Mouse (Mus musculus): Measurements from ENCODE around the gene Agrp.
"Not testable (repeated sequence)": the region's sequence is repeated elsewhere in the genome, so short reads cannot be mapped to it uniquely, and the experiment has no call there.

The Agrp gene

DNA sequence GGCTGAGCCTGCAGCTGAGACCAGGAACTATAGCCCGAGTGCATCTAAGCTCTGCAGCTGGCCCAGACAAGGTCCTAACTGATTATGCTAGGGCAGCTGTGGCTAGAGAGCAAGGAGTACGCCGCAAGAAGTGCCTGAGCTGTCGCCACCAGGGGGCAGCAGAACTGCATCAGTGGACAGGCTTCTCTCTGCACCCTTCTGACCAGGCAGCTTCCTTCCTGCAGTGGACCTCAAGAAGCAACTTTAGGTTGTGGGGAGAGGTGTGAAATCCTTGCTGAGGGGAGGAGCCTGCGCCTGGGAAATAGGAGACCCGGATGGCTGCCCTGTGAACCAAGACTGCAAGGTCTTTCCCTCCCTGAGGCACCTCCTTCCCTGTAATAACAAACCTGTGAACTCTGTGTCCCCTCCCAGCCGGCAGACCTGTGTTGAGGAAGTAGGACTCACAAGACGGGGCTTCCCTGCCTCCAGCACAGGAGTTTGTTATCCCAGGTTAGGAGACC lies 14.7 kb downstream of the Agrp start:
- DNase-seq (ENCODE audit: low spot score in 2 of 2): peak; percentile 95 to 98

DNA sequence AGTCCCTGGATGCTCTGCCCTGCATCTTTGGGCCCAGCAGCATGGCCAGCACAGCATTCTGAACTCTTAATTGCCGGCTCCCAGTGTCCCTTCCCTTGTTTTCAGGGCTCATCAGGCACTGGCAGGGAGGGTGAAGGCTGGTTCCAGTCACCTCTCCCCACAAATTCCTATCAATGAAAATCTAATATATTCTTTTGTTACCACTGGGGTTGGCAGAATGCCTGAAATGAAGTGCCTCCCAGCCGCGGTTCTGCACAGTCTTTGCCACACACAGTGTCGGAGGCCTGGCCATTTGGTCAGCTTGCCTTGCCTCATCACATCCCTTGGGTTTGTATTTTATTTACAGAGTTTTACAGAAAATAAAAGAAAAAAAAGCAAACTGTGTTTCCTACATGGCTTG lies 15.4 kb downstream of the Agrp start:
- no peak for DNase-seq (ENCODE audit: low spot score in 2 of 2)

- no peak for DNase-seq (ENCODE audit: low spot score in 2 of 2)
These were observed 16.1 kb downstream of the Agrp start for GRCm38 (mm10) chr8:105620946-105621720.

GRCm38 (mm10) chr8:105620211-105620610 lies 17.0 kb downstream of the Agrp start:
- no peak for DNase-seq (ENCODE audit: low spot score in 2 of 2)

GRCm38 (mm10) chr8:105618892-105619591 lies 18.2 kb downstream of the Agrp start:
- no peak for DNase-seq (ENCODE audit: low spot score in 2 of 2)

DNA sequence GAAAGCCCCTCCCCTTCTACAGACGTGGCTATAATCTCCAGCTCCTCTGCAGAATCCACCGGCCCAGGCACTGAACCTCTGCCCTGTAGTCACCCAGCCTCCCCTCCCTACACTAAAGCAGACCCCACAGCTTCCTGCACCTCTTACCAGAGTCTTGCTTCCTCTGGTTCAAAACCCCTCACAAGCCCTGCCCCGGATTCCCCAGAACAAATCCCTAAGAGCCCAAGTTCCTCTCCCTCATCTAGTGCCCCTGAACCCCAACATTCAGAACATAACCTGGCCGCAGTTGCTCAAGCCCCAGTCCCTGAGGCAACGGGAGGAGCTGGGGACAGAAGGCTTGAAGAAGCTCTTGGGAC lies 18.9 kb downstream of the Agrp start:
- no peak for DNase-seq (ENCODE audit: low spot score in 2 of 2)

DNA sequence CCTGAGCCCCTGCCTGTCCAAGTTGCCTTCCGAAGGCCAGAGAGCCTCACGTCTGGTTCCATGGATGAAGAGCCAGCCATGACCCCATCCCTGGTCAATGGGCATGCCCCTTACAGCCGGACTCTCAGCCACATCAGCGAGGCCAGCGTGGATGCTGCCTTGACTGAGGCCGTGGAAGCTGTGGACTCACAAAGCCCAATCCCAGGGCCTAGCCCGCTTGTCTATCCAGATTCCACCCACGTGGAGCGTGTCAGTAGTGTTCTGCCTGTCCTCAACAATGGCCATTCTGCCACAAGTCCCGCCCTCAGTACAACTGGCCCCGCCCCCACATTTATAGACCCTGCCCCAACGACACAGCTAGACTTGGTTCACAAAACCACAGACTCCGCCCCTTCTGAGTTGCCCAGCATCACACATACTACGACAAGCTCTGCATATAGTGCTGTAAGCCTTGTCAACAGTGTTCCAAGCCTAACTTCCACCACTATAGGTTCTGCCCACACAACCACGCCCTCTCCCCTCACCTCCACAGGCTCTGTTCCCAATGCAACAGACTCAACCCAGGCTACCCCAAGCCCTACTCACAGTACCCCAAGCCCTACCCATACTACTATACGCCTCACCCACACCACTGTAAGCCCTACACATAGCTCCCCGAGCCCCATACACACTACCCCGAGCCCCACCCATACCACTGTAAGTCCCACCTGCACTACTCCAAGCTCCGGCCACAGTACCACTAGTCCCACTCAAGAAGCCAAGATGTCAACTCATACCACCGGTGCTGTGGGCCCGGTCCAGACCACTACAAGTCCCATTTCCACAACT lies 19.5 kb downstream of the Agrp start:
- DNase-seq (ENCODE audit: low spot score in 2 of 2): no peak

DNA sequence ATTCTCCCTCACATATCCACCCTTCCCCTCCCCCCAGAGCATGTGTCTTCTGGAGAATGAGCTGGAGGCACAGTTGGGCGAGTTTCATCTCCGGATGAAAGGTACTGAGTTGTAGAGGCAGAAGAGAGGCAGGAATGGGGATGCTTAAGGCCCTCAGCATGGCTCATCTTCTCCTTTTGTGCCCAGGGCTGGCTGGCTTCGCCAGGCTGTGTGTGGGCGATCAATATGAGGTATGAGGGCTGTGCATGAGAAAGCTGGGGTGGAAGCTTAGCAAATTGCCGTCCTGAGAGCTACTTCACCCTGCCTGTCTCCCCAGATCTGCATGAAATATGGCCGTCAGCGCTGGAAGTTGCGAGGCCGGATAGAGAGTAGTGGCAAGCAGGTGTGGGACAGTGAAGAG lies 21.3 kb downstream of the Agrp start:
- no peak for DNase-seq (ENCODE audit: low spot score in 2 of 2)

GRCm38 (mm10) chr8:105613830-105614511 lies 23.2 kb downstream of the Agrp start:
- peak in 1 of 2 experiments; percentile 62 for DNase-seq (ENCODE audit: low spot score in 2 of 2)

DNA sequence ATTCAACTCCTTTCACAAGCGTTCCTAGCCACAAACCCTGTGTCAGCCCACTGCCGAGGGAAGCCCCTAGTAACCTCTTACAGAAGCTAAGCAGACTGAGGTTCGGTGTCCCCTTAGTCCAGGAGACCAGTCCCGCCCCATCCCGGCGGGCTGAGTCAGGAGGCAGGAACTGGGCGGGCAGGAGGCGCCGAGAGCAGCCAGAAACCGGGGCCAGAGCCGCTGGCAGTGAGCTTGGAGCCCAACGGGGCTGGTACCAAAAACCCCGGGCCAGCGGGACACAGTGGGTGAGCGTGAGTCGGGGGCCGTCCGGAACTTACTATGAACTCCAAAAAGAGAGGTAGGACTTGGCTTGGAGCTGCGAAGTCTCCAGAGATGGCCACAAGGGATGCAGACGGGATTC lies 24.2 kb downstream of the Agrp start:
- DNase-seq (ENCODE audit: low spot score in 2 of 2): peak in 1 of 2 experiments; percentile 48

DNA sequence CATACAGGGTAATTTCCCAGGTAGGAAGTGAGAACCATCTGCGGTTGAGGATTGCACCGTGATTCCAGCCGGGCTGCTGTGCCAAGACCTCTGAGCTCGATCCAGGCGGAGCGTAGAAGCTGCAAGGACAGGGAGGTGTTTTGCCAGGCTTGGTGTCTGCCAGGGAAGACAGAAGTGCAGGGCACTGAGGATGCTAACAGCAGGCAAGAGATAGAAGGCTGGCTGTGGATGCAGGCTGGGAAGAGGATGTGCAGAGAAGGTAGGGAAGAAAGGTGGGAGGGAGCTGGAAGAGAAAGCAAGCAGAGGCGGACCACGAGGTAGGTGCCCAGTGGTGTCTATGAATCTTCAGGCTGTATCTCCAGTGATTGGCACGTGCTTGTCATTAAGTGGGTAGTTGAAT lies 25.4 kb downstream of the Agrp start:
- no peak for DNase-seq (ENCODE audit: low spot score in 2 of 2)

- DNase-seq (ENCODE audit: low spot score in 2 of 2): no peak
These were observed 27.4 kb downstream of the Agrp start for GRCm38 (mm10) chr8:105609771-105610170.

- no peak for DNase-seq (ENCODE audit: low spot score in 2 of 2)
These were observed 27.8 kb downstream of the Agrp start for GRCm38 (mm10) chr8:105609355-105609754.

- peak; percentile 65 to 75 for DNase-seq (ENCODE audit: low spot score in 2 of 2)
These were observed 29.5 kb downstream of the Agrp start for GRCm38 (mm10) chr8:105607684-105608083.

DNA sequence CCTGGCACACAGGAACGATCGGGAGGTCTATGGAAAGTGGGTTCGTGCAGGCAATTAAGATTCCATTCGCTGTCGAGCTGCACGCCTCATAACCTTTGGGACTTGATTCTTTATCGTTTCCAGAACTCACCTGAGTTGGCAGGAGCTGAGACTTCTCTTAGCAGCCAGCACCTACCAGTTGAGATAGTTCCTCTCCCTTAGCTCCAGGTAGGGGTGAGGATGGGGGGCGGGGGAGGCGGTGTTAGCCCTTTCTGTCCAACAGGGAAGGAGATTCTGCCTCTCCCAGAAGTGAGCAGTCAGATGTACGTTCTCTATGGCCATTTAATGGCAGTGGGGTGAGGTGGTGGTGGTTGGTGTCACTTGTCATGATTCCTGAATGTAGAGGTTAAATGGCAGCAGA lies 30.1 kb downstream of the Agrp start:
- no peak for DNase-seq (ENCODE audit: low spot score in 2 of 2)

DNA sequence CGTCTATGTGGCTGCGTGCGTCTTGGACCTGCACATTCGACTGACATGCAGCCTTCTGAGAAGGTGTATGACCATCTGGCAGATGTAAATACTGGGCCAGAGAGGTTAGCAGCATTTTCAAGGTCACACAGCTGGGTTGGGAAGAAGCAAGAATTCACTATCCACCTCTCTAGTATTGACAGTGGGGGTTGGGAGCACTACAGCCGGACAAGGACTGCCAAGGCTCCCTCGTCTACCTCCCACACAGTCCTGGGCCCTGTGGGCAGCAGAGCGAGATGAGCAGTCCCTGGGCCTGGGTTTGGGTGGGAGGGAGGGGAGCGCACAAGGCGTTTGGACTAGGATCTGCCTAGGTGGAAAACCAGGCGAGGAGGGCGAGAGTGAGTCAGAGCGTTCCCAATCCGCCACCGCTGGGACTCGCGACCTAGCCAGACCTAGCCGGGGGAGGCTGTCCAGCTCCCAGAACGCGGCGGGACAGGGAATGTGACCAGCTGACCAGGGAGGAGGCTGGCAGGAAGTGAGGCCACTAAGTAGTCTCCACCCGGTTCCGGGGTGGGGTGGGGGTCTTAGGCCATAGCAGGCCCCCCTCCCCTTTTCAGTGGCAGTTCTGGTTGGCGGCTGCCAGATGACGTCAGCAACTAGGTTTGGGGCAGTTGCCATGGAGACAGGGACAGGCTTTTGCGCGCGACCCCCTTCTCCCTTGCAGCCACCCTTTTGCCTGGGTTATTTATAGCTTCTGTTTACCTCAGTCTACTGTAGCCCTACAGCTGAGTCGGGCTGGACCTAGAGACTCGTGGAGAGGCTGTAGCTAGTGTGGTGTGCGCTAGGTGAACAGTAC lies 30.8 kb downstream of the Agrp start:
- DNase-seq (ENCODE audit: low spot score in 2 of 2): peak; percentile 71 to 73

GRCm38 (mm10) chr8:105605491-105606188 lies 31.6 kb downstream of the Agrp start:
- DNase-seq (ENCODE audit: low spot score in 2 of 2): peak; percentile 71 to 75

DNA sequence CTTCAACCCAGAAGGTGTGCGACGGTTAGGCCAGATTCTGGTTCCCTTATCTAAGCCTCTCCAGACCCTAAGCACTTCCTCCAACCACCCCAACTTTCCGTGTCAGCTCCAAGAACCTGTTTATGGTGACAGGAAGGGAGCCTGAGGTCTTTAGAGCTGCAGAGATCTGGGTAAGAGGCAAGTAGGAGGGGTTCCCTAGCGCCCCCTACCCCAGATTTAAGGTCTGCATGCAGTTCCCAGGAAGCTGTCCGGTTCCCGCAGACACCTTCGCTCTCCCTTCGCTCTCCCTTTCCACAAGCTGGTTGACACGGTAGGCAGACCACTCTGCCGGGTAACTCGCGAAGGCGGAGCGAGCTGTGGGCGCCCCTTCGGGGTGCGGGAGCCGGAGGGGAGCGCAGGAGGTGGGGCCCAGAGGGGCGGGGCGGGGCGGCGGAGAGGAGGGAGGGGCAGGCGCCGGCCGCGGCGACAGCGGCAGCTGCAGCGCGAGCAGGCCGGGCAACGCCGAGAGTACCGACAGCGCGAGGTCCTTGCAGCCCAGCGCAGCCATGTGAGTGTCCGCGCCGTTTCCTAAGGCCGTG lies 32.3 kb downstream of the Agrp start, which contains the start of gene Ripor1:
Gene Ripor1 (plus strand): TSS at position 452 of the 578 bp plus-strand sequence.
- DNase-seq (ENCODE audit: low spot score in 2 of 2): peak; percentile 75 to 85

DNA sequence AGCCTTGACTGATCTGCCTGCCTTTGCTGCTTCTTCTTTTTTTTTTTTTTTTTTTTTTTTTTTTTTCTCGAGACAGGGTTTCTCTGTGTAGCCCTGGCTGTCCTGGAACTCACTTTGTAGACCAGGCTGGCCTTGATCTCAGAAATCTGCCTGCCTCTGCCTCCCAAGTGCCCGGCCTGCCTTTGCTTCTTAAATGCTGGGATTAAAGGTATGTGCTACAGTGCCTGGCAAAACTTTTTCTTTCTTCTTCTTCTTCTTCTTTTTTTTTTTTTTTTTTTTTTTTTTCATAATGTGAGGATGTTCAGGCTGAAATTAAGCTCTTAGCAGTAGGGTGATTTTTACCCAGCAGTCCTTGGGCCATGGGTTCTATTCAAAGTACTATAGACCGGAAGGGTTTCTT lies 34.7 kb downstream of the Agrp start:
- DNase-seq (ENCODE audit: low spot score in 2 of 2): not testable (repeated sequence)

- DNase-seq (ENCODE audit: low spot score in 2 of 2): no peak
These were observed 35.9 kb downstream of the Agrp start for GRCm38 (mm10) chr8:105601301-105601700.
